Mouse (Mus musculus) C2C12 (cell line): ENCODE data around the gene Phf1. TPM values are rescaled to one million over a fixed set of nuclear protein-coding genes. Genes with fewer than 3 reads are reported as not detected.

ENCODE experiments used
- H3K27me3 ChIP-seq: one replicate; pipeline ENCODE4 v1.6.1; 2011; ENCODE audit not compliant: control insufficient read depth, insufficient read depth, insufficient read length
- H3K36me3 ChIP-seq: one replicate; pipeline ENCODE4 v1.6.1; 2011; ENCODE audit not compliant: control insufficient read depth, insufficient read depth
- H3K4me3 ChIP-seq: one replicate; pipeline ENCODE4 v1.5.1; 2011; ENCODE audit warnings: mild to moderate bottlenecking, control low read depth; ENCODE audit not compliant: poor library complexity, insufficient read depth, severe bottlenecking
- H3K79me2 ChIP-seq: one replicate; pipeline ENCODE4 v1.6.1; 2011; ENCODE audit not compliant: control insufficient read depth, insufficient read depth
- H3K79me3 ChIP-seq: one replicate; pipeline ENCODE4 v1.6.1; 2011; ENCODE audit warnings: low read depth, control low read depth
- H3ac ChIP-seq: one replicate; pipeline ENCODE3; 2011; ENCODE audit warnings: low read depth; ENCODE audit not compliant: control insufficient read depth, insufficient read length
- CEBPB ChIP-seq: IDR thresholded peaks from one replicate; pipeline ENCODE4 v1.6.1; 2011; ENCODE audit warnings: low read depth, mild to moderate bottlenecking, control low read depth, moderate library complexity
- CTCF ChIP-seq: IDR thresholded peaks from one replicate; pipeline ENCODE4 v1.5.1; 2011; ENCODE audit not compliant: control insufficient read depth, insufficient read depth, insufficient read length
- FOSL1 ChIP-seq: IDR thresholded peaks from one replicate; pipeline ENCODE4 v1.8.0; 2011; ENCODE audit warnings: mild to moderate bottlenecking, low read length; ENCODE audit not compliant: poor library complexity, insufficient read depth, severe bottlenecking
- MAX ChIP-seq: IDR thresholded peaks from one replicate; pipeline ENCODE4 v1.6.1; 2011; ENCODE audit warnings: mild to moderate bottlenecking, control low read depth
- MYOD1 ChIP-seq: IDR thresholded peaks from one replicate; pipeline ENCODE4 v1.6.1; 2011; ENCODE audit warnings: low read depth; ENCODE audit not compliant: control insufficient read depth, insufficient read length
- MYOG ChIP-seq: IDR thresholded peaks from one replicate; pipeline ENCODE4 v1.6.1; 2011; ENCODE audit not compliant: control insufficient read depth, insufficient read length; ENCODE audit errors: extremely low read depth
- USF1 ChIP-seq: IDR thresholded peaks from one replicate; pipeline ENCODE4 v1.6.1; 2011; ENCODE audit warnings: low read depth, mild to moderate bottlenecking, control low read depth, moderate library complexity
- polyA plus RNA-seq: library from polyadenylated mRNA; unstranded; fragments of >200 nt; fragmentation: generic; extraction: Trizol; gene quantifications from one replicate; pipeline ENCODE4 v1.2.1, GENCODE M21; 2012; ENCODE audit warnings: missing spikeins

Gene Phf1
- polyA plus RNA-seq, 1 experiment = 7.3 TPM

GRCm38 (mm10) chr17:26953201-26953600 is 20.3 kb downstream of the Phf1 start:
- TF ChIP-seq USF1 (no peak), MYOD1 (no peak), FOSL1 (no peak), MAX (no peak), CTCF (no peak), MYOG (no peak), CEBPB (no peak)
- no peak overlapping the region for H3ac ChIP-seq

GRCm38 (mm10) chr17:26953726-26954125 is 20.9 kb downstream of the Phf1 start:
- TF ChIP-seq FOSL1 = no peak
- TF ChIP-seq CEBPB = no peak
- Histone ChIP-seq H3K36me3 (no peaks in the 10 kb centered on the region), H3ac (no peak overlapping the region), H3K4me3 (no peak overlapping the region), H3K27me3 (no peaks in the 10 kb centered on the region), H3K79me2 (no peaks in the 10 kb centered on the region), H3K79me3 (no peaks in the 10 kb centered on the region)

More at GRCm38 (mm10) chr17:26953201-26953600, 20.3 kb downstream of the Phf1 start:
- no peaks in the 10 kb centered on the region for H3K36me3 ChIP-seq
- H3K4me3 ChIP-seq = no peak overlapping the region
- H3K27me3 ChIP-seq = no peaks in the 10 kb centered on the region
- no peaks in the 10 kb centered on the region for H3K79me2 ChIP-seq
- H3K79me3 ChIP-seq = no peaks in the 10 kb centered on the region

- TF ChIP-seq MYOD1 = no peak
- TF ChIP-seq USF1 = peak; percentile 59
- no peak overlapping the region for H3K4me3 ChIP-seq
- no peaks in the 10 kb centered on the region for H3K36me3 ChIP-seq
- no peaks in the 10 kb centered on the region for H3K79me2 ChIP-seq
- no peak overlapping the region for H3ac ChIP-seq
- no peaks in the 10 kb centered on the region for H3K27me3 ChIP-seq
- H3K79me3 ChIP-seq = no peaks in the 10 kb centered on the region
These were observed 23.5 kb downstream of the Phf1 start for GRCm38 (mm10) chr17:26956309-26956708.

- Histone ChIP-seq H3K79me2 (no peaks in the 10 kb centered on the region), H3ac (no peak overlapping the region), H3K79me3 (no peaks in the 10 kb centered on the region), H3K27me3 (no peaks in the 10 kb centered on the region), H3K36me3 (no peaks in the 10 kb centered on the region), H3K4me3 (no peak overlapping the region)
- TF ChIP-seq CEBPB = no peak
- TF ChIP-seq USF1 = no peak
- TF ChIP-seq FOSL1 = no peak
- no peak for TF ChIP-seq MYOG
- TF ChIP-seq MAX = no peak
- no peak for TF ChIP-seq MYOD1
- TF ChIP-seq CTCF = no peak
These were observed 24.0 kb downstream of the Phf1 start for GRCm38 (mm10) chr17:26956895-26957294.

GRCm38 (mm10) chr17:26957872-26958271 is 25.0 kb downstream of the Phf1 start:
- Histone ChIP-seq H3K79me2 (no peaks in the 10 kb centered on the region), H3K36me3 (no peaks in the 10 kb centered on the region), H3K4me3 (no peak overlapping the region), H3K27me3 (no peaks in the 10 kb centered on the region), H3ac (no peak overlapping the region), H3K79me3 (no peaks in the 10 kb centered on the region)
- TF ChIP-seq CEBPB (no peak), USF1 (no peak), FOSL1 (no peak), MAX (no peak), CTCF (no peak), MYOD1 (no peak), MYOG (no peak)

GRCm38 (mm10) chr17:26958880-26959279 is 26.0 kb downstream of the Phf1 start:
- Histone ChIP-seq H3ac (no peak overlapping the region), H3K27me3 (no peaks in the 10 kb centered on the region), H3K79me2 (no peaks in the 10 kb centered on the region), H3K36me3 (no peaks in the 10 kb centered on the region), H3K4me3 (no peak overlapping the region), H3K79me3 (no peaks in the 10 kb centered on the region)
- no peak for TF ChIP-seq FOSL1
- no peak for TF ChIP-seq MAX
- no peak for TF ChIP-seq CEBPB
- no peak for TF ChIP-seq MYOD1
- TF ChIP-seq CTCF = no peak
- TF ChIP-seq MYOG = no peak
- no peak for TF ChIP-seq USF1
